Mouse (Mus musculus) neural tube, embryonic 12.5 days (tissue): ENCODE data around the gene Dirc2. TPM values are rescaled to one million over a fixed set of nuclear protein-coding genes. Genes with fewer than 3 reads are reported as not detected.

Experiments
- ATAC-seq: fragments of 200-750 bp; cut with Nextera tagmentation; 2 replicates; pipeline ENCODE4 v1.8.0; 2017; ENCODE audit warnings: low read depth, mild to moderate bottlenecking, moderate TSS enrichment, moderate library complexity; ENCODE audit not compliant: low FRiP score
- H3K27ac ChIP-seq: fragments of 300-500 bp; sonication (generic); 2 replicates; pipeline ENCODE4 v1.5.1; 2016
- H3K27me3 ChIP-seq: fragments of 300-500 bp; sonication (generic); replicated peaks from 2 replicates; pipeline ENCODE4 v1.6.1; 2016; ENCODE audit warnings: mild to moderate bottlenecking
- H3K36me3 ChIP-seq: fragments of 300-500 bp; sonication (generic); 2 replicates; pipeline ENCODE4 v1.6.1; 2016; ENCODE audit warnings: mild to moderate bottlenecking
- H3K4me1 ChIP-seq: fragments of 300-500 bp; sonication (generic); 2 replicates; pipeline ENCODE4 v1.6.1; 2016
- H3K4me2 ChIP-seq: fragments of 300-500 bp; sonication (generic); replicated peaks from 2 replicates; pipeline ENCODE4 v1.6.1; 2016; ENCODE audit warnings: mild to moderate bottlenecking
- H3K4me3 ChIP-seq: fragments of 300-500 bp; sonication (generic); 2 replicates; pipeline ENCODE4 v1.5.1; 2016
- H3K9ac ChIP-seq: fragments of 300-500 bp; sonication (generic); 2 replicates; pipeline ENCODE4 v1.6.1; 2016; ENCODE audit warnings: mild to moderate bottlenecking
- H3K9me3 ChIP-seq: fragments of 300-500 bp; sonication (generic); 2 replicates; pipeline ENCODE4 v1.6.1; 2016; ENCODE audit warnings: mild to moderate bottlenecking
- WGBS: fragments of 180-500 bp; shearing (Covaris S2); methylation state at CpG from one replicate; pipeline ENCODE4 v1.1.7; 2016; 5-methylcytosine and 5-hydroxymethylcytosine counted together
- polyA plus RNA-seq: library from polyadenylated mRNA; unstranded; fragments of >200 nt; fragmentation: Nextera tagmentation; extraction: Ambion mirVana; gene quantifications from 2 replicates; pipeline ENCODE4 v1.2.1, GENCODE M21; 2016

Gene Dirc2
- polyA plus RNA-seq, 1 experiment from 2014 or later: 34.9 TPM

- Histone ChIP-seq H3K27me3 (no peaks in the 10 kb centered on the region), H3K9ac (no peak overlapping the region), H3K4me1 (no peaks in the 10 kb centered on the region; the same call in 1 of the 2 replicates), H3K4me3 (no peak overlapping the region), H3K4me2 (no peak overlapping the region), H3K27ac (no peak overlapping the region), H3K36me3 (no peaks in the 10 kb centered on the region; the same call in 1 of the 2 replicates), H3K9me3 (no peaks in the 10 kb centered on the region)
- no peak for ATAC-seq
- WGBS: 75% methylated on average over 2 of the region's 2 CpGs
Observed at GRCm38 (mm10) chr16:35726601-35727000, 42.6 kb downstream of the Dirc2 start.

GRCm38 (mm10) chr16:35724561-35724960, 44.6 kb downstream of the Dirc2 start:
- H3K36me3 ChIP-seq: no peaks in the 10 kb centered on the region; the same call in 1 of the 2 replicates
- no peak overlapping the region for H3K4me3 ChIP-seq
- H3K27me3 ChIP-seq: no peaks in the 10 kb centered on the region
- H3K4me2 ChIP-seq: no peak overlapping the region
- ATAC-seq: no peak
- no peaks in the 10 kb centered on the region; the same call in 1 of the 2 replicates for H3K4me1 ChIP-seq
- H3K27ac ChIP-seq: no peak overlapping the region
- no peaks in the 10 kb centered on the region for H3K9me3 ChIP-seq
- 83% methylated on average over 6 of the region's 6 CpGs for WGBS
- no peak overlapping the region for H3K9ac ChIP-seq

- H3K4me3 ChIP-seq: no peak overlapping the region
- H3K36me3 ChIP-seq: 0 out of 2 replicates have a peak, but pooled peaks cover 7% of the 10 kb centered on the region
- WGBS: 90% methylated on average over 5 of the region's 5 CpGs
- ATAC-seq: no peak
- H3K9ac ChIP-seq: no peak overlapping the region
- no peaks in the 10 kb centered on the region for H3K9me3 ChIP-seq
- peaks cover 5% of the 10 kb centered on the region; the same call in 1 of the 2 replicates for H3K4me1 ChIP-seq
- no peak overlapping the region for H3K27ac ChIP-seq
- H3K27me3 ChIP-seq: no peaks in the 10 kb centered on the region
- no peak overlapping the region for H3K4me2 ChIP-seq
Observed at GRCm38 (mm10) chr16:35717761-35718160, 51.4 kb downstream of the Dirc2 start.

GRCm38 (mm10) chr16:35716257-35716656, 52.9 kb downstream of the Dirc2 start:
- no peaks in the 10 kb centered on the region for H3K9me3 ChIP-seq
- peaks cover 5% of the 10 kb centered on the region; the same call in 1 of the 2 replicates for H3K4me1 ChIP-seq
- 83% methylated on average over 3 of the region's 3 CpGs for WGBS
- 0 out of 2 replicates have a peak, but pooled peaks cover 7% of the 10 kb centered on the region for H3K36me3 ChIP-seq
- H3K9ac ChIP-seq: no peak overlapping the region
- H3K4me3 ChIP-seq: no peak overlapping the region
- no peak overlapping the region for H3K4me2 ChIP-seq
- no peak overlapping the region for H3K27ac ChIP-seq
- ATAC-seq: no peak
- no peaks in the 10 kb centered on the region for H3K27me3 ChIP-seq

GRCm38 (mm10) chr16:35715771-35716170, 53.4 kb downstream of the Dirc2 start:
- H3K27me3 ChIP-seq: no peaks in the 10 kb centered on the region
- peaks cover 6% of the 10 kb centered on the region; the same call in 1 of the 2 replicates for H3K4me1 ChIP-seq
- H3K27ac ChIP-seq: no peak overlapping the region
- no peak overlapping the region for H3K4me3 ChIP-seq
- H3K36me3 ChIP-seq: 0 out of 2 replicates have a peak, but pooled peaks cover 7% of the 10 kb centered on the region
- no peaks in the 10 kb centered on the region for H3K9me3 ChIP-seq
- WGBS: 84% methylated on average over 5 of the region's 5 CpGs
- ATAC-seq: no peak
- no peak overlapping the region for H3K9ac ChIP-seq
- no peak overlapping the region for H3K4me2 ChIP-seq

GRCm38 (mm10) chr16:35715350-35715749, 53.8 kb downstream of the Dirc2 start:
- no peaks in the 10 kb centered on the region for H3K9me3 ChIP-seq
- no peak for ATAC-seq
- H3K4me1 ChIP-seq: peaks cover 9% of the 10 kb centered on the region; the same call in 1 of the 2 replicates
- WGBS: 53% methylated on average over 6 of the region's 6 CpGs
- H3K27me3 ChIP-seq: no peaks in the 10 kb centered on the region
- no peak overlapping the region for H3K27ac ChIP-seq
- no peak overlapping the region for H3K4me2 ChIP-seq
- 0 out of 2 replicates have a peak, but pooled peaks cover 7% of the 10 kb centered on the region for H3K36me3 ChIP-seq
- no peak overlapping the region for H3K4me3 ChIP-seq
- H3K9ac ChIP-seq: no peak overlapping the region

GRCm38 (mm10) chr16:35714689-35715088, 54.5 kb downstream of the Dirc2 start:
- Histone ChIP-seq H3K4me2 (no peak overlapping the region), H3K9ac (no peak overlapping the region), H3K27me3 (no peaks in the 10 kb centered on the region), H3K4me1 (peaks cover 9% of the 10 kb centered on the region; the same call in 1 of the 2 replicates), H3K9me3 (no peaks in the 10 kb centered on the region), H3K4me3 (no peak overlapping the region), H3K27ac (no peak overlapping the region), H3K36me3 (0 out of 2 replicates have a peak, but pooled peaks cover 7% of the 10 kb centered on the region)
- 87% methylated on average over 7 of the region's 7 CpGs for WGBS
- ATAC-seq: no peak

- ATAC-seq: no peak
- Histone ChIP-seq H3K4me3 (no peak overlapping the region), H3K27ac (no peak overlapping the region), H3K4me1 (peaks cover 9% of the 10 kb centered on the region; the same call in 1 of the 2 replicates), H3K36me3 (0 out of 2 replicates have a peak, but pooled peaks cover 3% of the 10 kb centered on the region), H3K9ac (no peak overlapping the region), H3K4me2 (no peak overlapping the region), H3K27me3 (no peaks in the 10 kb centered on the region), H3K9me3 (no peaks in the 10 kb centered on the region)
- WGBS: 90% methylated on average over 7 of the region's 7 CpGs
Observed at GRCm38 (mm10) chr16:35713606-35714005, 55.5 kb downstream of the Dirc2 start.

- H3K4me2 ChIP-seq: no peak overlapping the region
- no peak overlapping the region for H3K27ac ChIP-seq
- 62% methylated on average over 7 of the region's 7 CpGs for WGBS
- H3K27me3 ChIP-seq: no peaks in the 10 kb centered on the region
- no peak overlapping the region for H3K4me3 ChIP-seq
- H3K4me1 ChIP-seq: peaks cover 9% of the 10 kb centered on the region; the same call in 1 of the 2 replicates
- H3K9ac ChIP-seq: no peak overlapping the region
- H3K36me3 ChIP-seq: no peaks in the 10 kb centered on the region
- no peaks in the 10 kb centered on the region for H3K9me3 ChIP-seq
- no peak for ATAC-seq
Observed at GRCm38 (mm10) chr16:35711004-35711403, 58.2 kb downstream of the Dirc2 start.

GRCm38 (mm10) chr16:35707004-35707403, 62.2 kb downstream of the Dirc2 start:
- no peak overlapping the region for H3K4me2 ChIP-seq
- H3K4me3 ChIP-seq: no peak overlapping the region
- no peak overlapping the region for H3K9ac ChIP-seq
- H3K9me3 ChIP-seq: no peaks in the 10 kb centered on the region
- ATAC-seq: no peak
- no peaks in the 10 kb centered on the region for H3K27me3 ChIP-seq
- H3K4me1 ChIP-seq: peaks cover 14% of the 10 kb centered on the region; the same call in 1 of the 2 replicates
- 90% methylated on average over 5 of the region's 5 CpGs for WGBS
- H3K27ac ChIP-seq: no peak overlapping the region
- H3K36me3 ChIP-seq: no peaks in the 10 kb centered on the region

- Histone ChIP-seq H3K36me3 (no peaks in the 10 kb centered on the region), H3K9me3 (no peaks in the 10 kb centered on the region), H3K27me3 (no peaks in the 10 kb centered on the region), H3K4me2 (no peak overlapping the region), H3K4me1 (peaks cover 11% of the 10 kb centered on the region; the same call in 1 of the 2 replicates), H3K27ac (no peak overlapping the region), H3K9ac (no peak overlapping the region), H3K4me3 (no peak overlapping the region)
- WGBS: 70% methylated on average over 14 of the region's 14 CpGs
- ATAC-seq: no peak
Observed at GRCm38 (mm10) chr16:35704796-35705195, 64.4 kb downstream of the Dirc2 start.

GRCm38 (mm10) chr16:35703763-35704679, 65.1 kb downstream of the Dirc2 start:
- no peak for ATAC-seq
- H3K4me1 ChIP-seq: peaks cover 11% of the 10 kb centered on the region; the same call in 1 of the 2 replicates
- H3K9me3 ChIP-seq: no peaks in the 10 kb centered on the region
- no peak overlapping the region for H3K27ac ChIP-seq
- 57% methylated on average over 16 of the region's 16 CpGs for WGBS
- H3K4me2 ChIP-seq: no peak overlapping the region
- no peaks in the 10 kb centered on the region for H3K36me3 ChIP-seq
- H3K9ac ChIP-seq: no peak overlapping the region
- H3K27me3 ChIP-seq: no peaks in the 10 kb centered on the region
- H3K4me3 ChIP-seq: no peak overlapping the region
